ENCODE assay signal across 12 mouse cellular contexts in the genomic region with DNA sequence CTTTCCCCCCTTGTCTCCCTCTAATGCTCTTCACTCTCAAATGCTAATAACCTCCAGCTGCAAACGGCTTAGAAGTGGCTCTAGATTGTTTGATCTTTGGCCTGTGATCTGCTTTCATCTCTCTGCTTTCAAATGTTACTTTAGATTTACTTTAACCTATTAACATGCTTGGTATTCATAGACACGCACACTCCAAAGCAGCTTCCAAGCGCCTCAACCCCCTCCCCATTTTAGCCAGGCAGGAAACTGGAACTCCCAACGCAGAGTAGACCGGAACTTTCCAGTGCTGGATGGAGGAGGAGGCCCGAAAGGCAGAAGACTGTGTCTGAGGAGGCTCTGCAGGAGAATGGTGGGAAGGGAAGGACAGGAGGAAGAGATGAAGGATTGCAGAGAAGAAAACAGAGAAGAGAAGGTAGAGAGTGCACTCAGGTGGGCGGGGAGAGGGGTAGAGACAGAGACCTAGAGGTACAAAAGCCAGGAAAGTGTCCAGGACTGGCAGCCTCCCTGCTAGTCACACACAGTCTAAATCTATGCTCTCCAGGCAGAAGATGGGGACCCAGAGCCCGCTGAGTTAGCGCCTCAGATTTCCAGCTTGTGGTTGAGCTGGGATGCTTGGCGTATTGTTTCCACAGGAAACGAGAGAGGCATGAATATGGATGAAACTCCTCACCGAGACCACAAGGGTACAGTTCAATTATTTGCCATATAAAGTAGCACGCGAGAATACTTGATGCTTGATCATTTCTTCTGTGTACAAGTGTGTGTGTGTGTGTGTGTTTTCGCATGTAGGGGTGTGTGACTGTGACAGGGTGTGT.
DNase-seq lines count a peak whose midpoint lies in the region; ATAC-seq and TF ChIP-seq lines count a peak whose summit lies in the region.
"Had no signal": no experiment of that assay in that cellular context is flagged by ENCODE, and none has a peak within 500 bp of the region (broad histone marks: within the 10 kb centered on the region; RNA-seq: fewer than 3 reads in every experiment).

No protein-coding gene starts in this region.

- H3K36me3 ChIP-seq in kidney, postnatal 0 days (ENCODE audit: insufficient read depth, low read length) = no peaks in the 10 kb centered on the region
- no peaks in the 10 kb centered on the region for H3K36me3 ChIP-seq in embryonic facial prominence, embryonic 11.5 days (replicated peaks; ENCODE audit: control insufficient read depth, insufficient read depth, low read depth, low read length)
- no peaks in the 10 kb centered on the region for H3K36me3 ChIP-seq in forebrain, embryonic 16.5 days (ENCODE audit: control insufficient read depth, insufficient read depth)
- no peaks in the 10 kb centered on the region for H3K36me3 ChIP-seq in midbrain, embryonic 13.5 days

- peak; percentile 51 for DNase-seq in kidney, postnatal 0 days (ENCODE audit: low spot score)
- DNase-seq in kidney, adult 9 months = no peak
- peak; percentile 69 for DNase-seq in embryonic facial prominence, embryonic 11.5 days (ENCODE audit: low spot score)
- no peak for DNase-seq in testis, postnatal 10 days (ENCODE audit: low spot score)
- DNase-seq in layer of hippocampus, adult 11-12 months (ENCODE audit: low spot score) = no peak
- DNase-seq: adrenal gland, postnatal 10 days; heart, adult 2 months; lung, adult 18-20 months had no signal

- H3K4me2 ChIP-seq in kidney, postnatal 0 days (ENCODE audit: low read length) = 0 out of 2 replicates have a peak overlapping the region, but pooled peaks have one; percentile 0
- H3K4me2 ChIP-seq in embryonic facial prominence, embryonic 11.5 days (ENCODE audit: low read depth, low read length) = no peak overlapping the region
- no peak overlapping the region for H3K4me2 ChIP-seq in forebrain, embryonic 16.5 days (ENCODE audit: low read length)
- H3K4me2 ChIP-seq in midbrain, embryonic 13.5 days (replicated peaks) = peak overlapping the region; percentile 30

- 0 out of 2 replicates have a peak, but pooled peaks cover 2% of the 10 kb centered on the region for H3K4me1 ChIP-seq in kidney, postnatal 0 days (replicated peaks; ENCODE audit: insufficient read depth, low read length)
- H3K4me1 ChIP-seq in embryonic facial prominence, embryonic 11.5 days (ENCODE audit: control insufficient read depth, insufficient read depth, low read length) = no peaks in the 10 kb centered on the region
- H3K4me1 ChIP-seq in forebrain, embryonic 16.5 days (replicated peaks; ENCODE audit: control insufficient read depth, insufficient read depth, low read length) = peaks cover 20% of the 10 kb centered on the region
- peaks cover 40% of the 10 kb centered on the region for H3K4me1 ChIP-seq in midbrain, embryonic 13.5 days (replicated peaks)

- no peak overlapping the region for H3K9ac ChIP-seq in kidney, postnatal 0 days (ENCODE audit: low read depth, low read length)
- H3K9ac ChIP-seq in embryonic facial prominence, embryonic 11.5 days (replicated peaks; ENCODE audit: low read length) = peak overlapping the region; percentile 0; the same call in 1 of the 2 replicates
- H3K9ac ChIP-seq in forebrain, embryonic 16.5 days (replicated peaks; ENCODE audit: low read depth, low read length) = no peak overlapping the region
- H3K9ac ChIP-seq in midbrain, embryonic 13.5 days (replicated peaks) = 0 out of 2 replicates have a peak overlapping the region, but pooled peaks have one; percentile 23

- WGBS in kidney, postnatal 0 days = 30% methylated on average over 15 of the region's 15 CpGs
- WGBS in embryonic facial prominence, embryonic 11.5 days = 41% methylated on average over 15 of the region's 15 CpGs
- WGBS in forebrain, embryonic 16.5 days = 25% methylated on average over 15 of the region's 15 CpGs
- WGBS in midbrain, embryonic 13.5 days = 17% methylated on average over 15 of the region's 15 CpGs

- H3K27ac ChIP-seq in kidney, postnatal 0 days = peak overlapping the region; percentile 55; the same call in 1 of the 2 replicates
- H3K27ac ChIP-seq in embryonic facial prominence, embryonic 11.5 days (replicated peaks; ENCODE audit: low read depth, low read length) = peak overlapping the region; percentile 29; the same call in 1 of the 2 replicates
- H3K27ac ChIP-seq in forebrain, embryonic 16.5 days (ENCODE audit: low read length) = no peak overlapping the region
- peak overlapping the region; percentile 56; the same call in 1 of the 2 replicates for H3K27ac ChIP-seq in midbrain, embryonic 13.5 days
- H3K27ac ChIP-seq: heart, adult 2 months had no signal

- H3K27me3 ChIP-seq in kidney, postnatal 0 days (ENCODE audit: insufficient read depth, low read length) = no peaks in the 10 kb centered on the region
- H3K27me3 ChIP-seq in embryonic facial prominence, embryonic 11.5 days (ENCODE audit: control insufficient read depth, insufficient read depth, low read length) = no peaks in the 10 kb centered on the region
- H3K27me3 ChIP-seq in forebrain, embryonic 16.5 days (replicated peaks; ENCODE audit: control insufficient read depth, insufficient read depth, low read length) = 0 out of 2 replicates have a peak, but pooled peaks cover 2% of the 10 kb centered on the region
- H3K27me3 ChIP-seq in midbrain, embryonic 13.5 days = peaks cover 5% of the 10 kb centered on the region; the same call in 1 of the 2 replicates
- H3K27me3 ChIP-seq: CH12.LX had no signal

- TF ChIP-seq CTCF in kidney, postnatal 0 days (IDR thresholded peaks at IDR 0.05; ENCODE audit: low read depth) = no peak

- H3K4me3 ChIP-seq in kidney, postnatal 0 days (replicated peaks; ENCODE audit: low read depth, low read length) = no peak overlapping the region
- H3K4me3 ChIP-seq in embryonic facial prominence, embryonic 11.5 days (ENCODE audit: low read depth, low read length) = no peak overlapping the region
- no peak overlapping the region for H3K4me3 ChIP-seq in forebrain, embryonic 16.5 days (replicated peaks; ENCODE audit: low read length)
- H3K4me3 ChIP-seq in midbrain, embryonic 13.5 days (replicated peaks) = no peak overlapping the region
- H3K4me3 ChIP-seq: heart, adult 2 months had no signal

- H3K9me3 ChIP-seq in kidney, postnatal 0 days (replicated peaks; ENCODE audit: low read length) = no peaks in the 10 kb centered on the region
- no peaks in the 10 kb centered on the region for H3K9me3 ChIP-seq in embryonic facial prominence, embryonic 11.5 days (replicated peaks; ENCODE audit: control insufficient read depth, low read length)
- H3K9me3 ChIP-seq in forebrain, embryonic 16.5 days (ENCODE audit: control insufficient read depth, low read length) = no peaks in the 10 kb centered on the region
- no peaks in the 10 kb centered on the region for H3K9me3 ChIP-seq in midbrain, embryonic 13.5 days

- ATAC-seq in kidney, postnatal 0 days (replicated peaks; ENCODE audit: low FRiP score, low read depth) = no peak
- no peak for ATAC-seq in embryonic facial prominence, embryonic 11.5 days (replicated peaks; ENCODE audit: insufficient number of reproducible peaks, low FRiP score, low TSS enrichment, low read depth)
- 0 out of 2 replicates have a peak, but pooled peaks have one; percentile 33 for ATAC-seq in forebrain, embryonic 16.5 days
- ATAC-seq in midbrain, embryonic 13.5 days = peak; percentile 66
- ATAC-seq: Patski had no signal

Comparison
In these comparisons a context has a peak if more than half of its experiments do, and no peak if none do; other contexts are left out.
1. DNase-seq: peak in kidney, postnatal 0 days (single experiment) and embryonic facial prominence, embryonic 11.5 days (single experiment); none in kidney, adult 9 months (single experiment), testis, postnatal 10 days (single experiment) and layer of hippocampus, adult 11-12 months (single experiment).
2. ATAC-seq: peak in forebrain, embryonic 16.5 days (single experiment) and midbrain, embryonic 13.5 days (single experiment); none in kidney, postnatal 0 days (single experiment) and embryonic facial prominence, embryonic 11.5 days (single experiment).
3. H3K4me2 ChIP-seq: peak in kidney, postnatal 0 days (single experiment) and midbrain, embryonic 13.5 days (single experiment); none in embryonic facial prominence, embryonic 11.5 days (single experiment) and forebrain, embryonic 16.5 days (single experiment).
4. H3K9ac ChIP-seq: peak in embryonic facial prominence, embryonic 11.5 days (single experiment) and midbrain, embryonic 13.5 days (single experiment); none in kidney, postnatal 0 days (single experiment) and forebrain, embryonic 16.5 days (single experiment).